Mouse (Mus musculus) hindbrain, embryonic 14.5 days (tissue): ENCODE results near the gene Rce1. TPM values are rescaled to one million over a fixed set of nuclear protein-coding genes. Genes with fewer than 3 reads are reported as not detected.

Source experiments
- ATAC-seq: fragments of 200-750 bp; cut with Nextera tagmentation; 2 replicates; pipeline ENCODE4 v1.8.0; 2017; ENCODE audit warnings: moderate number of reproducible peaks, mild to moderate bottlenecking, moderate TSS enrichment, moderate library complexity; ENCODE audit not compliant: low FRiP score
- DNase-seq: peaks from one replicate; pipeline ENCODE4 v3.0.0-alpha.2; 2015; ENCODE audit warnings: low spot score
- H3K27ac ChIP-seq: fragments of 300-500 bp; sonication (generic); 2 replicates; pipeline ENCODE4 v1.5.1; 2014; ENCODE audit warnings: mild to moderate bottlenecking, moderate library complexity
- H3K27me3 ChIP-seq: fragments of 300-500 bp; sonication (generic); 2 replicates; pipeline ENCODE4 v1.6.1; 2014; ENCODE audit warnings: mild to moderate bottlenecking, low read length, mixed read lengths; ENCODE audit not compliant: control insufficient read depth, insufficient read depth
- H3K36me3 ChIP-seq: fragments of 300-500 bp; sonication (generic); replicated peaks from 2 replicates; pipeline ENCODE4 v1.6.1; 2014; ENCODE audit not compliant: control insufficient read depth, insufficient read depth
- H3K4me1 ChIP-seq: fragments of 300-500 bp; sonication (generic); replicated peaks from 2 replicates; pipeline ENCODE4 v1.6.1; 2014; ENCODE audit warnings: antibody characterized with exemption, low read length, mixed read lengths; ENCODE audit not compliant: control insufficient read depth, insufficient read depth
- H3K4me2 ChIP-seq: fragments of 300-500 bp; sonication (generic); replicated peaks from 2 replicates; pipeline ENCODE4 v1.6.1; 2014; ENCODE audit warnings: mild to moderate bottlenecking, moderate library complexity
- H3K4me3 ChIP-seq: fragments of 300-500 bp; sonication (generic); replicated peaks from 2 replicates; pipeline ENCODE4 v1.5.1; 2014; ENCODE audit warnings: mild to moderate bottlenecking, low read length
- H3K9ac ChIP-seq: fragments of 300-500 bp; sonication (generic); 2 replicates; pipeline ENCODE4 v1.6.1; 2014
- H3K9me3 ChIP-seq: fragments of 300-500 bp; sonication (generic); 2 replicates; pipeline ENCODE4 v1.6.1; 2016; ENCODE audit warnings: low read length; ENCODE audit not compliant: control insufficient read depth
- WGBS: fragments of 180-500 bp; shearing (Covaris S2); extraction: QIAGEN DNeasy Blood & Tissue Kit; methylation state at CpG from one replicate; pipeline ENCODE4 v1.1.7; 2014; 5-methylcytosine and 5-hydroxymethylcytosine counted together
- polyA plus RNA-seq: library from polyadenylated mRNA; unstranded; fragments of >200 nt; fragmentation: Nextera tagmentation; extraction: Ambion mirVana; gene quantifications from 2 replicates; pipeline ENCODE4 v1.2.1, GENCODE M21; 2014

Rce1 gene
- polyA plus RNA-seq, result 47.0 and 53.3 TPM in 2 replicates

GRCm38 (mm10) chr19:4625179-4625828 is at the start of gene Rce1:
Rce1 (minus strand) TSS chr19:4625641.
- ATAC-seq, result peak; percentile 89
- peaks cover 39% of the 10 kb centered on the region for H3K36me3 ChIP-seq
- DNase-seq, result peak; percentile 95
- peak within 1 kb of the TSS; percentile 51 for H3K4me3 ChIP-seq
- peak within 1 kb of the TSS; percentile 89 for H3K27ac ChIP-seq
- no peaks in the 10 kb centered on the region for H3K27me3 ChIP-seq
- no peaks in the 10 kb centered on the region for H3K9me3 ChIP-seq
- H3K4me2 ChIP-seq, result peak within 1 kb of the TSS; percentile 81
- H3K9ac ChIP-seq, result peak within 1 kb of the TSS; percentile 84
- H3K4me1 ChIP-seq, result peaks cover 23% of the 10 kb centered on the region
- WGBS, result under 1% methylated on average over 64 of the region's 64 CpGs

GRCm38 (mm10) chr19:4672401-4672800 is 47.0 kb upstream of the Rce1 start:
- H3K4me3 ChIP-seq, result no peak overlapping the region
- WGBS, result 50% methylated on average over 6 of the region's 6 CpGs
- no peak for DNase-seq

GRCm38 (mm10) chr19:4670776-4671175 is 45.3 kb upstream of the Rce1 start:
- no peaks in the 10 kb centered on the region for H3K4me1 ChIP-seq

More at GRCm38 (mm10) chr19:4672401-4672800, 47.0 kb upstream of the Rce1 start:
- Histone ChIP-seq H3K9ac (no peak overlapping the region), H3K27me3 (no peaks in the 10 kb centered on the region), H3K36me3 (no peaks in the 10 kb centered on the region), H3K9me3 (no peaks in the 10 kb centered on the region), H3K4me1 (no peaks in the 10 kb centered on the region), H3K4me2 (no peak overlapping the region), H3K27ac (no peak overlapping the region)
- no peak for ATAC-seq

GRCm38 (mm10) chr19:4666815-4667214 is 41.4 kb upstream of the Rce1 start:
- DNase-seq (no peak), ATAC-seq (no peak)
- Histone ChIP-seq H3K4me2 (no peak overlapping the region), H3K27ac (no peak overlapping the region), H3K9me3 (no peaks in the 10 kb centered on the region), H3K27me3 (no peaks in the 10 kb centered on the region), H3K9ac (no peak overlapping the region), H3K4me1 (no peaks in the 10 kb centered on the region), H3K4me3 (no peak overlapping the region), H3K36me3 (no peaks in the 10 kb centered on the region)

More at GRCm38 (mm10) chr19:4670776-4671175, 45.3 kb upstream of the Rce1 start:
- 92% methylated on average over 4 of the region's 4 CpGs for WGBS
- DNase-seq (no peak), ATAC-seq (no peak)
- Histone ChIP-seq H3K36me3 (no peaks in the 10 kb centered on the region), H3K27ac (no peak overlapping the region), H3K4me3 (no peak overlapping the region), H3K9me3 (no peaks in the 10 kb centered on the region), H3K9ac (no peak overlapping the region), H3K27me3 (no peaks in the 10 kb centered on the region), H3K4me2 (no peak overlapping the region)

GRCm38 (mm10) chr19:4658156-4658555 is 32.7 kb upstream of the Rce1 start:
- H3K36me3 ChIP-seq, result no peaks in the 10 kb centered on the region
- no peak overlapping the region for H3K9ac ChIP-seq
- no peaks in the 10 kb centered on the region for H3K4me1 ChIP-seq
- no peak for DNase-seq
- H3K27me3 ChIP-seq, result no peaks in the 10 kb centered on the region
- 90% methylated on average over 5 of the region's 5 CpGs for WGBS
- no peak overlapping the region for H3K4me2 ChIP-seq
- ATAC-seq, result no peak
- no peak overlapping the region for H3K4me3 ChIP-seq
- H3K9me3 ChIP-seq, result no peaks in the 10 kb centered on the region
- H3K27ac ChIP-seq, result no peak overlapping the region

- no peak overlapping the region for H3K4me3 ChIP-seq
- H3K9me3 ChIP-seq, result no peaks in the 10 kb centered on the region
- ATAC-seq, result no peak
- H3K9ac ChIP-seq, result no peak overlapping the region
- no peaks in the 10 kb centered on the region for H3K36me3 ChIP-seq
- H3K4me1 ChIP-seq, result no peaks in the 10 kb centered on the region
- H3K27ac ChIP-seq, result no peak overlapping the region
- H3K27me3 ChIP-seq, result no peaks in the 10 kb centered on the region
- no peak overlapping the region for H3K4me2 ChIP-seq
- no peak for DNase-seq
- 71% methylated on average over 11 of the region's 11 CpGs for WGBS
Observed at GRCm38 (mm10) chr19:4646917-4647492, 21.6 kb upstream of the Rce1 start.

GRCm38 (mm10) chr19:4644271-4644670 is 18.8 kb upstream of the Rce1 start:
- H3K9me3 ChIP-seq, result no peaks in the 10 kb centered on the region
- H3K4me3 ChIP-seq, result no peak overlapping the region
- H3K4me1 ChIP-seq, result no peaks in the 10 kb centered on the region
- DNase-seq, result peak; percentile 59
- H3K4me2 ChIP-seq, result no peak overlapping the region
- no peaks in the 10 kb centered on the region for H3K36me3 ChIP-seq
- H3K27ac ChIP-seq, result no peak overlapping the region
- 44% methylated on average over 10 of the region's 10 CpGs for WGBS
- no peaks in the 10 kb centered on the region for H3K27me3 ChIP-seq
- no peak for ATAC-seq
- no peak overlapping the region for H3K9ac ChIP-seq

GRCm38 (mm10) chr19:4635986-4636385 is 10.5 kb upstream of the Rce1 start:
- no peak for ATAC-seq
- Histone ChIP-seq H3K9me3 (no peaks in the 10 kb centered on the region), H3K27ac (no peak overlapping the region), H3K9ac (no peak overlapping the region), H3K4me1 (no peaks in the 10 kb centered on the region), H3K36me3 (no peaks in the 10 kb centered on the region), H3K4me2 (no peak overlapping the region), H3K4me3 (no peak overlapping the region), H3K27me3 (no peaks in the 10 kb centered on the region)
- DNase-seq, result no peak
- WGBS, result 64% methylated on average over 4 of the region's 4 CpGs

GRCm38 (mm10) chr19:4628819-4629218 is 3.4 kb upstream of the Rce1 start:
- Histone ChIP-seq H3K9me3 (no peaks in the 10 kb centered on the region), H3K27me3 (no peaks in the 10 kb centered on the region), H3K36me3 (peaks cover 4% of the 10 kb centered on the region; the same call in 1 of the 2 replicates), H3K4me1 (peaks cover 23% of the 10 kb centered on the region), H3K4me2 (no peak overlapping the region), H3K4me3 (no peak overlapping the region), H3K27ac (peak overlapping the region; percentile 69), H3K9ac (peak overlapping the region; percentile 14; the same call in 1 of the 2 replicates)
- peak; percentile 68 for ATAC-seq
- 0% methylated on average over 1 of the region's 1 CpGs for WGBS
- DNase-seq, result peak; percentile 88
